Mouse (Mus musculus) inflammation-experienced regulatory T-cells, adult 6 months (primary cell): Measurements from ENCODE around the gene Fabp6. TPM values are rescaled to one million over a fixed set of nuclear protein-coding genes. Genes with fewer than 3 reads are reported as not detected.

Source experiments
- ATAC-seq: one replicate; pipeline ENCODE4 v1.8.0; 2017
- polyA plus RNA-seq, 3 experiments: library from polyadenylated mRNA; unstranded; fragments of 100-300 nt; shearing (Covaris generic); gene quantifications; one replicate each; pipeline ENCODE4 v1.2.1; 2017

Gene Fabp6
- polyA plus RNA-seq = not detected

GRCm38 (mm10) chr11:43601440-43601839 is at the start of gene Fabp6:
TSS of gene Fabp6 (minus strand) at chr11:43601540.
- no peak for ATAC-seq

GRCm38 (mm10) chr11:43645286-43645685 is 43.9 kb upstream of the Fabp6 start:
- ATAC-seq = no peak

GRCm38 (mm10) chr11:43643180-43643591 is 41.8 kb upstream of the Fabp6 start:
- no peak for ATAC-seq

- no peak for ATAC-seq
These were observed 37.1 kb upstream of the Fabp6 start for GRCm38 (mm10) chr11:43638486-43638885.

GRCm38 (mm10) chr11:43636761-43637160 is 35.4 kb upstream of the Fabp6 start:
- no peak for ATAC-seq

GRCm38 (mm10) chr11:43633658-43634401 is 32.5 kb upstream of the Fabp6 start:
- ATAC-seq = no peak

- ATAC-seq = no peak
These were observed 31.8 kb upstream of the Fabp6 start for GRCm38 (mm10) chr11:43633165-43633564.

GRCm38 (mm10) chr11:43632566-43632965 is 31.2 kb upstream of the Fabp6 start:
- peak; percentile 71 for ATAC-seq

- ATAC-seq = no peak
These were observed 30.3 kb upstream of the Fabp6 start for GRCm38 (mm10) chr11:43631645-43632044.

- ATAC-seq = no peak
These were observed 25.7 kb upstream of the Fabp6 start for GRCm38 (mm10) chr11:43626927-43627645.

- no peak for ATAC-seq
These were observed 25.1 kb upstream of the Fabp6 start for GRCm38 (mm10) chr11:43626300-43626926.

- ATAC-seq = no peak
These were observed 23.0 kb upstream of the Fabp6 start for GRCm38 (mm10) chr11:43624341-43624740.

- no peak for ATAC-seq
These were observed 20.4 kb upstream of the Fabp6 start for GRCm38 (mm10) chr11:43621769-43622168.

GRCm38 (mm10) chr11:43618403-43618802 is 17.1 kb upstream of the Fabp6 start:
- no peak for ATAC-seq

GRCm38 (mm10) chr11:43617924-43618323 is 16.6 kb upstream of the Fabp6 start:
- ATAC-seq = no peak

- ATAC-seq = no peak
These were observed 11.6 kb upstream of the Fabp6 start for GRCm38 (mm10) chr11:43612834-43613488.

- ATAC-seq = no peak
These were observed 9.3 kb upstream of the Fabp6 start for GRCm38 (mm10) chr11:43610662-43611033.

- ATAC-seq = no peak
These were observed 8.8 kb upstream of the Fabp6 start for GRCm38 (mm10) chr11:43610006-43610661.

- ATAC-seq = no peak
These were observed 7.1 kb upstream of the Fabp6 start for GRCm38 (mm10) chr11:43608440-43608839.

GRCm38 (mm10) chr11:43605859-43606258 is 4.5 kb upstream of the Fabp6 start:
- no peak for ATAC-seq

- no peak for ATAC-seq
These were observed 3.6 kb upstream of the Fabp6 start for GRCm38 (mm10) chr11:43604891-43605290.

GRCm38 (mm10) chr11:43604207-43604606 is 2.9 kb upstream of the Fabp6 start:
- ATAC-seq = no peak
